Mouse (Mus musculus) testis, adult 2 months (tissue): Measurements from ENCODE around the gene Snrnp25.

Experiments used
- CTCF ChIP-seq: fragments of 200-500 bp; IDR thresholded peaks from 2 replicates; pipeline ENCODE4 v1.5.1; 2012; ENCODE audit warnings: low read depth, mild to moderate bottlenecking, inconsistent platforms, low read length, moderate library complexity; ENCODE audit not compliant: control insufficient read depth, insufficient read depth, insufficient replicate concordance
- POLR2A ChIP-seq: fragments of 200-500 bp; IDR thresholded peaks from 2 replicates; pipeline ENCODE4 v1.6.1; 2012; ENCODE audit warnings: low read depth, mild to moderate bottlenecking, inconsistent platforms, low read length, moderate library complexity; ENCODE audit not compliant: control insufficient read depth

DNA sequence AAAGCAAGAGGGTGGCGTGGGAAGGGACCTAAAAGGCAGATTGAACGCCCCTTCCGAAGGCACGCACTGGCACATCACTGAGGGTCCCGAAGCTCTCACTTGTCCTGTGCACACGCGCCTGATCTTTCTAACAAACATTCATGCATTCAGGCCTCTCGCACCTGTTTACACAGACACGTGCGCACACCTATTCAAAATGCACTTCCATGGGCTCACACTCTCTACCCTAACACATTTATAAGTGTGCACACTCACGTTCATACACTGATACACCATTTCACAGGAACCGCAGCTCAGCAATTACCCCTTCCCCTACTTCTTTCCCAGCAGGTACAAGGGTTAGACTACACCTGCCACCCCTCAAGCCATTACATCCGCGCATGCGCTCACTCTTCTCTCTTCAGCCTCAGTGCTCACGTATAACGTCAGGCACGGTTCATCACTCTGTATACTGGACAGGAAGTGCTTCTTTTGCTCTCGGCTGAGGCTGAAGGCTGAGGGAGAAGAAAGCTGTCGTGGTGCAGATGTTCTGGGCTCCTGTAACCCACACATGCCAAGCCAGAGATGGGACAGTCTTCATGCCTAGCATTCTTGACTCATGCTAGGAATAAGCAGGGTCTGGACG lies 17.5 kb downstream of the Snrnp25 start:
- TF ChIP-seq CTCF = no peak
- TF ChIP-seq POLR2A = no peak
